Mouse (Mus musculus) liver, postnatal 0 days (tissue): Measurements from ENCODE around the gene Pnliprp2. TPM values are rescaled to one million over a fixed set of nuclear protein-coding genes. Genes with fewer than 3 reads are reported as not detected.

Experiments
- ATAC-seq: fragments of 200-750 bp; cut with Nextera tagmentation; 2 replicates; pipeline ENCODE4 v1.8.0; 2017; ENCODE audit warnings: mild to moderate bottlenecking, moderate library complexity
- DNase-seq: peaks from one replicate; pipeline ENCODE4 v3.0.0-alpha.2; 2016
- H3K27ac ChIP-seq: fragments of 300-500 bp; sonication (generic); 2 replicates; pipeline ENCODE4 v1.5.1; 2014; ENCODE audit warnings: antibody characterized with exemption, moderate library complexity, mild to moderate bottlenecking, low read depth
- H3K27me3 ChIP-seq: fragments of 300-500 bp; sonication (generic); 2 replicates; pipeline ENCODE4 v1.6.1; 2014; ENCODE audit warnings: low read length, control low read depth, mixed read lengths; ENCODE audit not compliant: insufficient read depth
- H3K36me3 ChIP-seq: fragments of 300-500 bp; sonication (generic); replicated peaks from 2 replicates; pipeline ENCODE4 v1.6.1; 2014; ENCODE audit warnings: mild to moderate bottlenecking, control low read depth, low read length, moderate library complexity, mixed read lengths; ENCODE audit not compliant: insufficient read depth
- H3K4me1 ChIP-seq: fragments of 300-500 bp; sonication (generic); 2 replicates; pipeline ENCODE4 v1.6.1; 2014; ENCODE audit warnings: antibody characterized with exemption, mild to moderate bottlenecking, control low read depth; ENCODE audit not compliant: insufficient read depth
- H3K4me2 ChIP-seq: fragments of 300-500 bp; sonication (generic); 2 replicates; pipeline ENCODE4 v1.6.1; 2014; ENCODE audit warnings: low read depth, mild to moderate bottlenecking, low read length, moderate library complexity, mixed read lengths
- H3K4me3 ChIP-seq: fragments of 300-500 bp; sonication (generic); 2 replicates; pipeline ENCODE4 v1.5.1; 2014; ENCODE audit warnings: low read depth, low read length
- H3K9ac ChIP-seq: fragments of 300-500 bp; sonication (generic); replicated peaks from 2 replicates; pipeline ENCODE4 v1.6.1; 2014; ENCODE audit warnings: mild to moderate bottlenecking, moderate library complexity
- H3K9me3 ChIP-seq: fragments of 300-500 bp; sonication (generic); 2 replicates; pipeline ENCODE4 v1.6.1; 2016; ENCODE audit warnings: mild to moderate bottlenecking, control low read depth, low read length, mixed read lengths
- CTCF ChIP-seq: sonication (generic); IDR thresholded peaks from 2 replicates; pipeline ENCODE4 v1.5.1; 2016; ENCODE audit warnings: antibody characterized with exemption, low read depth
- EP300 ChIP-seq: IDR thresholded peaks from 2 replicates; pipeline ENCODE4 v1.6.1; 2016; ENCODE audit warnings: antibody characterized with exemption, low read depth, mild to moderate bottlenecking
- WGBS: fragments of 180-500 bp; shearing (Covaris S2); extraction: QIAGEN DNeasy Blood & Tissue Kit; methylation state at CpG from one replicate; pipeline ENCODE4 v1.1.7; 2014; ENCODE audit not compliant: insufficient replicate concordance; 5-methylcytosine and 5-hydroxymethylcytosine counted together
- polyA plus RNA-seq: library from polyadenylated mRNA; unstranded; fragments of >200 nt; fragmentation: Nextera tagmentation; extraction: Ambion mirVana; gene quantifications from 2 replicates; pipeline ENCODE4 v1.2.1, GENCODE M21; 2015

The Pnliprp2 gene
- polyA plus RNA-seq: 0.34 TPM in 1 of 2 replicates, not detected in the other

- ATAC-seq: peak; percentile 81
- no peaks in the 10 kb centered on the region; the same call in 1 of the 2 replicates for H3K4me1 ChIP-seq
Observed at GRCm38 (mm10) chr19:58759423-58759822, at the start of gene Pnliprp2. Gene Pnliprp2, plus strand, starts transcription at chr19:58759719.

GRCm38 (mm10) chr19:58717925-58718324 lies 41.6 kb upstream of the Pnliprp2 start:
- TF ChIP-seq CTCF: no peak
- no peak for TF ChIP-seq EP300
- Histone ChIP-seq H3K27ac (no peak overlapping the region), H3K4me1 (no peaks in the 10 kb centered on the region), H3K27me3 (no peaks in the 10 kb centered on the region), H3K9ac (no peak overlapping the region), H3K36me3 (no peaks in the 10 kb centered on the region), H3K4me2 (no peak overlapping the region), H3K4me3 (no peak overlapping the region), H3K9me3 (no peaks in the 10 kb centered on the region)
- no peak for ATAC-seq
- WGBS: 60% methylated on average over 4 of the region's 4 CpGs
- DNase-seq: no peak

More at GRCm38 (mm10) chr19:58759423-58759822, at the start of gene Pnliprp2:
- 50% methylated on average over 9 of the region's 9 CpGs for WGBS
- no peak for TF ChIP-seq EP300
- TF ChIP-seq CTCF: no peak
- DNase-seq: peak; percentile 69
- no peaks in the 10 kb centered on the region for H3K27me3 ChIP-seq
- H3K4me2 ChIP-seq: no peak within 1 kb of the TSS
- H3K9ac ChIP-seq: no peak within 1 kb of the TSS
- H3K9me3 ChIP-seq: no peaks in the 10 kb centered on the region
- no peak within 1 kb of the TSS for H3K27ac ChIP-seq
- no peak within 1 kb of the TSS for H3K4me3 ChIP-seq
- H3K36me3 ChIP-seq: no peaks in the 10 kb centered on the region

- DNase-seq: no peak
- Histone ChIP-seq H3K4me1 (no peaks in the 10 kb centered on the region), H3K4me3 (no peak overlapping the region), H3K27me3 (no peaks in the 10 kb centered on the region), H3K9me3 (no peaks in the 10 kb centered on the region), H3K4me2 (no peak overlapping the region), H3K27ac (no peak overlapping the region), H3K36me3 (no peaks in the 10 kb centered on the region), H3K9ac (no peak overlapping the region)
- TF ChIP-seq CTCF: no peak
- no peak for TF ChIP-seq EP300
- ATAC-seq: no peak
Observed at GRCm38 (mm10) chr19:58720439-58720838, 39.1 kb upstream of the Pnliprp2 start.

- no peak for TF ChIP-seq CTCF
- TF ChIP-seq EP300: no peak
- no peak for DNase-seq
- ATAC-seq: peak; percentile 51; the same call in 1 of the 2 replicates
Observed at GRCm38 (mm10) chr19:58726551-58726950, 33.0 kb upstream of the Pnliprp2 start.

GRCm38 (mm10) chr19:58727756-58728155 lies 31.8 kb upstream of the Pnliprp2 start:
- Histone ChIP-seq H3K4me3 (no peak overlapping the region), H3K4me1 (no peaks in the 10 kb centered on the region), H3K27me3 (no peaks in the 10 kb centered on the region), H3K27ac (no peak overlapping the region), H3K9me3 (no peaks in the 10 kb centered on the region), H3K9ac (no peak overlapping the region), H3K4me2 (no peak overlapping the region), H3K36me3 (no peaks in the 10 kb centered on the region)
- no peak for DNase-seq
- WGBS: 62% methylated on average over 5 of the region's 5 CpGs
- no peak for ATAC-seq
- TF ChIP-seq EP300 (no peak), CTCF (no peak)

More at GRCm38 (mm10) chr19:58726551-58726950, 33.0 kb upstream of the Pnliprp2 start:
- Histone ChIP-seq H3K36me3 (no peaks in the 10 kb centered on the region), H3K9ac (no peak overlapping the region), H3K4me3 (no peak overlapping the region), H3K4me1 (no peaks in the 10 kb centered on the region), H3K27me3 (no peaks in the 10 kb centered on the region), H3K27ac (no peak overlapping the region), H3K9me3 (no peaks in the 10 kb centered on the region), H3K4me2 (no peak overlapping the region)
- WGBS: 48% methylated on average over 5 of the region's 5 CpGs

- Histone ChIP-seq H3K27me3 (no peaks in the 10 kb centered on the region), H3K9me3 (no peaks in the 10 kb centered on the region), H3K4me3 (no peak within 1 kb of the TSS), H3K4me1 (no peaks in the 10 kb centered on the region), H3K36me3 (no peaks in the 10 kb centered on the region), H3K9ac (no peak within 1 kb of the TSS), H3K4me2 (no peak within 1 kb of the TSS), H3K27ac (no peak within 1 kb of the TSS)
- DNase-seq (no peak), ATAC-seq (peak; percentile 60)
- TF ChIP-seq EP300 (no peak), CTCF (no peak)
- 48% methylated on average over 5 of the region's 5 CpGs for WGBS
Observed at GRCm38 (mm10) chr19:58728445-58729031, 31.0 kb upstream of the Pnliprp2 start, which contains the start of gene Pnliprp1. Gene Pnliprp1, plus strand, starts transcription at chr19:58728887.
